Mouse (Mus musculus) MEL (cell line): ENCODE results near the gene Tdrkh. TPM values are rescaled to one million over a fixed set of nuclear protein-coding genes. Genes with fewer than 3 reads are reported as not detected.

Source experiments
- DNase-seq: peaks from one replicate; pipeline ENCODE4 v3.0.0; 2011; ENCODE audit warnings: low read depth, low spot score
- H3K27ac ChIP-seq: 2 replicates; pipeline ENCODE4 v1.5.1; 2012; ENCODE audit warnings: low read depth, mild to moderate bottlenecking, control low read depth, low read length, moderate library complexity; ENCODE audit not compliant: control insufficient read depth
- H3K27me3 ChIP-seq, 2 experiments: fragments of 150-350 bp in 1 of 2; sonication (generic) in 1 of 2; 2 replicates each; pipeline ENCODE4 v1.6.1; 2012; ENCODE audit warnings: low read length in 2 of 2, mild to moderate bottlenecking in 2 of 2, improper control_type of control experiment in 1 of 2, moderate library complexity in 1 of 2; ENCODE audit not compliant: insufficient read depth in 2 of 2, control insufficient read depth in 1 of 2
- H3K36me3 ChIP-seq, 2 experiments: 2 replicates each; pipeline ENCODE4 v1.6.1; 2012 to 2014; ENCODE audit warnings: low read length in 2 of 2, improper control_type of control experiment in 1 of 2, inconsistent platforms in 1 of 2, mild to moderate bottlenecking in 1 of 2; ENCODE audit not compliant: insufficient read depth in 2 of 2, control insufficient read depth in 1 of 2
- H3K4me1 ChIP-seq, 2 experiments: fragments of 150-350 bp in 1 of 2; sonication (generic) in 1 of 2; 2 replicates each; pipeline ENCODE4 v1.6.1; 2012; ENCODE audit warnings: low read length in 2 of 2, improper control_type of control experiment in 1 of 2, mild to moderate bottlenecking in 1 of 2; ENCODE audit not compliant: insufficient read depth in 2 of 2, control insufficient read depth in 1 of 2
- H3K4me3 ChIP-seq, 2 experiments: fragments of 150-350 bp in 1 of 2; sonication (generic) in 1 of 2; 2 replicates each; pipeline ENCODE4 v1.5.1; 2012; ENCODE audit warnings: low read depth in 2 of 2, low read length in 2 of 2, mild to moderate bottlenecking in 2 of 2, moderate library complexity in 2 of 2, control low read depth in 1 of 2, improper control_type of control experiment in 1 of 2; ENCODE audit not compliant: control insufficient read depth in 1 of 2, insufficient read depth in 1 of 2
- H3K79me2 ChIP-seq: 2 replicates; pipeline ENCODE4 v1.6.1; 2012; ENCODE audit warnings: mild to moderate bottlenecking, low read length, moderate library complexity; ENCODE audit not compliant: control insufficient read depth, poor library complexity, insufficient read depth
- H3K9ac ChIP-seq: 2 replicates; pipeline ENCODE4 v1.6.1; 2012; ENCODE audit warnings: low read depth, mild to moderate bottlenecking, control low read depth, low read length, moderate library complexity; ENCODE audit not compliant: control insufficient read depth, poor library complexity, severe bottlenecking
- H3K9me3 ChIP-seq: fragments of 150-350 bp; sonication (generic); replicated peaks from 2 replicates; pipeline ENCODE4 v1.6.1; 2012; ENCODE audit warnings: mild to moderate bottlenecking, low read length, improper control_type of control experiment, moderate library complexity; ENCODE audit not compliant: insufficient read depth
- BHLHE40 ChIP-seq: IDR thresholded peaks from 2 replicates; pipeline ENCODE4 v1.6.1; 2012; ENCODE audit warnings: low read depth, mild to moderate bottlenecking, inconsistent platforms, low read length, improper control_type of control experiment, borderline replicate concordance
- CTCF ChIP-seq, 3 experiments: IDR thresholded peaks in 2 of 3; conservative IDR thresholded peaks in 1 of 3; 2 replicates each; pipeline ENCODE4 v1.5.1; 2011 to 2012; ENCODE audit warnings: low read length in 3 of 3, low read depth in 2 of 3, mild to moderate bottlenecking in 2 of 3, improper control_type of control experiment in 1 of 3, inconsistent platforms in 1 of 3, mixed read lengths in 1 of 3, moderate library complexity in 1 of 3; ENCODE audit not compliant: control insufficient read depth in 1 of 3, insufficient read depth in 1 of 3, poor library complexity in 1 of 3, severe bottlenecking in 1 of 3
- E2F4 ChIP-seq: IDR thresholded peaks from 2 replicates; pipeline ENCODE4 v1.6.1; 2011; ENCODE audit warnings: low read depth, low read length, improper control_type of control experiment, borderline replicate concordance
- EP300 ChIP-seq, 2 experiments: IDR thresholded peaks; 2 replicates each; pipeline ENCODE4 v1.6.1; 2011; ENCODE audit warnings: improper control_type of control experiment in 2 of 2, low read length in 2 of 2, low read depth in 1 of 2, mild to moderate bottlenecking in 1 of 2
- ETS1 ChIP-seq: IDR thresholded peaks from 2 replicates; pipeline ENCODE4 v1.6.1; 2012; ENCODE audit warnings: low read depth, mild to moderate bottlenecking, inconsistent platforms, low read length, improper control_type of control experiment, moderate library complexity
- GABPA ChIP-seq: IDR thresholded peaks from 2 replicates; pipeline ENCODE4 v1.6.1; 2012; ENCODE audit warnings: low read depth, mild to moderate bottlenecking, inconsistent platforms, low read length, improper control_type of control experiment, moderate library complexity
- GATA1 ChIP-seq: IDR thresholded peaks from 2 replicates; pipeline ENCODE4 v1.6.1; 2011; ENCODE audit warnings: low read depth, low read length, improper control_type of control experiment
- HCFC1 ChIP-seq: IDR thresholded peaks from 2 replicates; pipeline ENCODE4 v1.6.1; 2012; ENCODE audit warnings: low read depth, mild to moderate bottlenecking, inconsistent platforms, low read length, improper control_type of control experiment, moderate library complexity
- JUND ChIP-seq: IDR thresholded peaks from 2 replicates; pipeline ENCODE4 v1.6.1; 2011; ENCODE audit warnings: low read depth, mild to moderate bottlenecking, improper control_type of control experiment, low read length
- KAT2A ChIP-seq: conservative IDR thresholded peaks from 2 replicates; pipeline ENCODE4 v1.6.1; 2012; ENCODE audit warnings: low read depth, low read length, improper control_type of control experiment, inconsistent platforms
- MYB ChIP-seq: IDR thresholded peaks from 2 replicates; pipeline ENCODE4 v1.6.1; 2011; ENCODE audit warnings: mild to moderate bottlenecking, low read depth, low read length, improper control_type of control experiment
- NELFE ChIP-seq: IDR thresholded peaks from 2 replicates; pipeline ENCODE4 v1.6.1; 2011; ENCODE audit warnings: low read depth, low read length, improper control_type of control experiment
- POLR2A ChIP-seq, 2 experiments: IDR thresholded peaks; 2 replicates each; pipeline ENCODE4 v1.6.1; 2011 to 2012; ENCODE audit warnings: low read length in 2 of 2, mild to moderate bottlenecking in 2 of 2, control low read depth in 1 of 2, improper control_type of control experiment in 1 of 2, low read depth in 1 of 2, moderate library complexity in 1 of 2; ENCODE audit not compliant: control insufficient read depth in 1 of 2, insufficient read depth in 1 of 2, poor library complexity in 1 of 2
- POLR2AphosphoS5 ChIP-seq: IDR thresholded peaks from 2 replicates; pipeline ENCODE4 v1.6.1; 2012; ENCODE audit warnings: low read depth, borderline replicate concordance, mild to moderate bottlenecking, inconsistent platforms, low read length, moderate library complexity, mixed read lengths
- SMC3 ChIP-seq: IDR thresholded peaks from 2 replicates; pipeline ENCODE4 v1.6.1; 2011; ENCODE audit warnings: low read depth, low read length, improper control_type of control experiment
- TBP ChIP-seq: IDR thresholded peaks from 2 replicates; pipeline ENCODE4 v1.8.0; 2011; ENCODE audit warnings: low read depth, low read length, improper control_type of control experiment
- TCF12 ChIP-seq: IDR thresholded peaks from 2 replicates; pipeline ENCODE4 v1.6.1; 2014; ENCODE audit warnings: low read depth, mild to moderate bottlenecking, inconsistent platforms, low read length, improper control_type of control experiment, moderate library complexity
- UBTF ChIP-seq: IDR thresholded peaks from 2 replicates; pipeline ENCODE4 v1.6.1; 2012; ENCODE audit warnings: low read depth, mild to moderate bottlenecking, inconsistent platforms, low read length, improper control_type of control experiment, moderate library complexity, borderline replicate concordance; ENCODE audit not compliant: insufficient read depth
- ZKSCAN1 ChIP-seq: IDR thresholded peaks from 2 replicates; pipeline ENCODE4 v1.6.1; 2012; ENCODE audit warnings: low read depth, mild to moderate bottlenecking, inconsistent platforms, low read length, improper control_type of control experiment, moderate library complexity
- polyA plus RNA-seq, 2 experiments: library from polyadenylated mRNA; stranded (reverse) in 1 of 2; unstranded in 1 of 2; fragments of >175 nt in 1 of 2; fragments of >200 nt in 1 of 2; gene quantifications; 2 replicates each; pipeline versions ENCODE4 v1.2.1 to v1.2.4; 2012; ENCODE audit warnings: low replicate concordance in 2 of 2, low read depth in 1 of 2; ENCODE audit not compliant: insufficient read length in 2 of 2, insufficient read depth in 1 of 2, missing spikeins in 1 of 2
- total RNA-seq: library from RNA; depleted of rRNA; stranded (reverse); fragments of 300-350 nt; gene quantifications from 2 replicates; pipeline ENCODE4 v1.2.3, GENCODE M21; 2012

Gene Tdrkh
- total and polyA plus RNA-seq, 3 experiments, result not detected

DNA sequence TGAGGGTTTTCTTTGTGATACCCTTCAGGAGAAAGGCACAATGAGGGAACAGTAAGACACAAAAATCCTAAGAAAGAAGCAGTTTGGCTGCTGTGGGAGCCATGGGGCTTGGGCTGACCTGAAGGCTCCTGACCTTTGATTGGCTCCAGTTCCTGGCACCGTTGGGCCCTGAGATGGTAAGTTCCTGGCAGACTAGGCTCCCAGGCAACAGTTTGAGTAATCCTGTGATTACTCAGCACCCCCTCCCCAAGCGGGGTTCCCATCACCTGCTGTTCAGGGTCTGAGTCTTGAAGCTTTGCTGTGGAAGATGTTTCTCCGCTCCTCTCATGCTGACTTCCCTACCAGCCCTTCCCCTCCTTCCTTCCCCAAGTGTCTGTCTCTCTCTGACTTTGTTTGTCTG lies 29.6 kb upstream of the Tdrkh start:
- DNase-seq, result no peak
- H3K79me2 ChIP-seq, result no peaks in the 10 kb centered on the region
- no peak overlapping the region for H3K9ac ChIP-seq
- H3K36me3 ChIP-seq, result no peaks in the 10 kb centered on the region
- no peaks in the 10 kb centered on the region for H3K4me1 ChIP-seq
- TF ChIP-seq NELFE, result no peak
- no peak for TF ChIP-seq E2F4
- TF ChIP-seq GABPA, result no peak
- TF ChIP-seq HCFC1, result no peak
- no peak for TF ChIP-seq POLR2AphosphoS5
- no peak for TF ChIP-seq POLR2A (IDR thresholded peaks at IDR 0.05; ENCODE audit: control insufficient read depth in 1 of 2, insufficient read depth in 1 of 2, low read depth in 1 of 2, low read length in 2 of 2, poor library complexity in 1 of 2)
- TF ChIP-seq TBP, result no peak
- no peak for TF ChIP-seq BHLHE40
- no peak for TF ChIP-seq UBTF
- no peak for TF ChIP-seq SMC3
- no peak for TF ChIP-seq CTCF (IDR thresholded peaks at IDR 0.05 in 2 of 3, conservative IDR thresholded peaks at IDR 0.05 in 1 of 3; ENCODE audit: control insufficient read depth in 1 of 3, insufficient read depth in 1 of 3, low read depth in 2 of 3, low read length in 3 of 3, poor library complexity in 1 of 3, severe bottlenecking in 1 of 3)
- no peak for TF ChIP-seq EP300 (IDR thresholded peaks at IDR 0.05; ENCODE audit: low read depth in 1 of 2, low read length in 2 of 2)
- no peak for TF ChIP-seq KAT2A
- no peak for TF ChIP-seq JUND
- no peak overlapping the region for H3K4me3 ChIP-seq
- H3K9me3 ChIP-seq, result no peaks in the 10 kb centered on the region
- H3K27ac ChIP-seq, result no peak overlapping the region
- peaks cover 0 to 3% of the 10 kb centered on the region in 2 experiments; a peak in 3 of 4 replicates for H3K27me3 ChIP-seq

DNA sequence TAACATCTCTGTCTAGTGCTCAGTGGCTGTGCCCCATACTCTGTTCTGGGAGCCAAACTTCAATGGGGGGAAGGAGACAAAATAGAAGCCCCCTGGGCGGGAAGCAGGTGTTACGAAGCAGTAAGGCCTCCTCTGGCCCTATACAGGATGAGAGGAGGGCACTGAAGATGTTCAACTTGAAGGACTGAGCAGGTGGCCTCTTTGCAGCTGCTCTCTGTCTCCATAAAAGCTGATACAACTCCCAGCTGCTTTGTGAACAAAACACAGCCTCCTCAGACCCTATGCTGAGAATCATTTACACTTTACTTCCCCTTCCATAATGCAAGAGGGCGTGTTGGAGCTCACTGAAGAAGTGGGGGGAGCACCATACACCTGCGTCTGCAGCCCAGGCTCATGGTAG lies 26.4 kb upstream of the Tdrkh start:
- no peaks in the 10 kb centered on the region for H3K36me3 ChIP-seq
- DNase-seq, result no peak
- no peak overlapping the region for H3K4me3 ChIP-seq
- no peaks in the 10 kb centered on the region for H3K79me2 ChIP-seq
- H3K9me3 ChIP-seq, result no peaks in the 10 kb centered on the region
- H3K9ac ChIP-seq, result no peak overlapping the region
- H3K27ac ChIP-seq, result no peak overlapping the region
- peaks cover 2% of the 10 kb centered on the region in 2 experiments for H3K27me3 ChIP-seq
- no peaks in the 10 kb centered on the region for H3K4me1 ChIP-seq
- TF ChIP-seq ZKSCAN1 (no peak), CTCF (IDR thresholded peaks at IDR 0.05 in 2 of 3, conservative IDR thresholded peaks at IDR 0.05 in 1 of 3; ENCODE audit: control insufficient read depth in 1 of 3, insufficient read depth in 1 of 3, low read depth in 2 of 3, low read length in 3 of 3, poor library complexity in 1 of 3, severe bottlenecking in 1 of 3) (no peak), ETS1 (no peak), TCF12 (no peak), MYB (no peak), GATA1 (no peak)
- TF ChIP-seq, all 39 proteins: peak for 0
